Mouse (Mus musculus) CH12.LX (cell line): ENCODE measurements around the gene Adap1.

Experiments
- BHLHE40 ChIP-seq: IDR thresholded peaks from 2 replicates; pipeline ENCODE4 v1.6.1; 2011; ENCODE audit warnings: mild to moderate bottlenecking, low read depth, low read length, improper control_type of control experiment
- CHD2 ChIP-seq: IDR thresholded peaks from 2 replicates; pipeline ENCODE4 v1.6.1; 2011; ENCODE audit warnings: low read length, improper control_type of control experiment
- CTCF ChIP-seq, 2 experiments: IDR thresholded peaks in 1 of 2; conservative IDR thresholded peaks in 1 of 2; 2 replicates each; pipeline ENCODE4 v1.5.1; 2011 to 2012; ENCODE audit warnings: low read depth in 2 of 2, low read length in 2 of 2, improper control_type of control experiment in 1 of 2, inconsistent platforms in 1 of 2, mild to moderate bottlenecking in 1 of 2, moderate library complexity in 1 of 2
- EP300 ChIP-seq: IDR thresholded peaks from 2 replicates; pipeline ENCODE4 v1.6.1; 2011; ENCODE audit warnings: low read length, improper control_type of control experiment
- JUND ChIP-seq: conservative IDR thresholded peaks from 2 replicates; pipeline ENCODE4 v1.6.1; 2011; ENCODE audit warnings: low read depth, low read length, improper control_type of control experiment
- MXI1 ChIP-seq: IDR thresholded peaks from 2 replicates; pipeline ENCODE4 v1.6.1; 2011; ENCODE audit warnings: mild to moderate bottlenecking, low read depth, low read length, improper control_type of control experiment
- MYC ChIP-seq: IDR thresholded peaks from 2 replicates; pipeline ENCODE4 v1.6.1; 2011; ENCODE audit warnings: low read depth, mild to moderate bottlenecking, improper control_type of control experiment, low read length
- NRF1 ChIP-seq: IDR thresholded peaks from 2 replicates; pipeline ENCODE4 v1.6.1; 2014; ENCODE audit warnings: low read depth, mild to moderate bottlenecking, inconsistent platforms, low read length, improper control_type of control experiment, moderate library complexity
- POLR2A ChIP-seq: IDR thresholded peaks from 2 replicates; pipeline ENCODE4 v1.6.1; 2011; ENCODE audit warnings: low read depth, mild to moderate bottlenecking, improper control_type of control experiment, low read length
- RAD21 ChIP-seq: IDR thresholded peaks from 2 replicates; pipeline ENCODE4 v1.6.1; 2011; ENCODE audit warnings: low read depth, mild to moderate bottlenecking, low read length, improper control_type of control experiment, moderate library complexity
- TCF12 ChIP-seq: IDR thresholded peaks from 2 replicates; pipeline ENCODE4 v1.6.1; 2014; ENCODE audit warnings: low read depth, mild to moderate bottlenecking, inconsistent platforms, low read length, improper control_type of control experiment
- ZKSCAN1 ChIP-seq: IDR thresholded peaks from 2 replicates; pipeline ENCODE4 v1.6.1; 2012; ENCODE audit warnings: low read depth, inconsistent platforms, low read length, improper control_type of control experiment, borderline replicate concordance
- ZMIZ1 ChIP-seq: IDR thresholded peaks from 2 replicates; pipeline ENCODE4 v1.6.1; 2012; ENCODE audit warnings: low read depth, mild to moderate bottlenecking, inconsistent platforms, low read length, improper control_type of control experiment

- 0 out of 2 replicates have a peak, but pooled peaks have one; percentile 36 for TF ChIP-seq MYC
- no peak for TF ChIP-seq NRF1
- no peak for TF ChIP-seq JUND
- no peak for TF ChIP-seq EP300
- TF ChIP-seq POLR2A, result no peak
- TF ChIP-seq TCF12, result no peak
- TF ChIP-seq CTCF (conservative IDR thresholded peaks at IDR 0.05 in 1 of 2, IDR thresholded peaks at IDR 0.05 in 1 of 2; ENCODE audit: low read depth in 2 of 2, low read length in 2 of 2), result no peak
- TF ChIP-seq RAD21, result no peak
- no peak for TF ChIP-seq CHD2
- peak; percentile 89 for TF ChIP-seq MXI1
- TF ChIP-seq ZKSCAN1, result no peak
- no peak for TF ChIP-seq BHLHE40
- TF ChIP-seq ZMIZ1, result no peak
Measured at GRCm38 (mm10) chr5:139253301-139253741, 72.1 kb downstream of the Adap1 start.
